Mouse (Mus musculus): Measurements from ENCODE around the gene Rbfox1.

The Rbfox1 gene

DNA sequence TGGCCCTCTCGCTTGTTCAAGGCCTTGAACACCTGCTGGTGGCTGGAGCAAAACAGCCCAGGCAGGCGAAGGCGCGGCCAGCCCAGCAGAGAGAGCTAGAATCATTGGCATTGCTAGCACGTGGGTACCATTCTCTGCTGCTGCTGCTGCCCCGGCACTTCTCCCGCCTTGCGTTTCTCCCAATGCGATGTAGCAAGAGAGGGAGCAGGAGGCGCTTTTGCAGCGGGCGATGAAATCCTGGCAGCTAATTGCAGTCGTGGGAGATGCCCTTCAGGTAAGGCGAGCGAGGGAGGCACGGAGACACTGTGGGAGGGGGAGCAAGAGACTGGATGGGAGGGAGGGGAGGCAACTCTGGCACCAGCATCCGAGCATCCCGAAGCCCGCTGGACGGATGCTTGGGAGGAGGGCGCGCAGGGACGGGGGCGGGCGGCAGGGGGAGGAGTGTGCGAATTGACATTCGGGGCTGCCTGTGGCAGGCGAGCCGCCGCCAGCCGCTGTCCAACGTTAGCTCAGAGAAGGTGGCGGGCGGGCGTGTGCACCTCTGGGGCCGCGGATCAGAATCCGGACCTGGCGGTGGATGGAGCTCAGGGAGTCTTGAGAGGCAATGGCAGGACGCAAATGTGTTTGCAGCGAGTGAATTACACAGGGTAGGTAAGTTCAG, 463.6 kb downstream of the Rbfox1 start:
- no peak for DNase-seq (ENCODE audit: extremely low spot score, low read depth, low spot score)

DNA sequence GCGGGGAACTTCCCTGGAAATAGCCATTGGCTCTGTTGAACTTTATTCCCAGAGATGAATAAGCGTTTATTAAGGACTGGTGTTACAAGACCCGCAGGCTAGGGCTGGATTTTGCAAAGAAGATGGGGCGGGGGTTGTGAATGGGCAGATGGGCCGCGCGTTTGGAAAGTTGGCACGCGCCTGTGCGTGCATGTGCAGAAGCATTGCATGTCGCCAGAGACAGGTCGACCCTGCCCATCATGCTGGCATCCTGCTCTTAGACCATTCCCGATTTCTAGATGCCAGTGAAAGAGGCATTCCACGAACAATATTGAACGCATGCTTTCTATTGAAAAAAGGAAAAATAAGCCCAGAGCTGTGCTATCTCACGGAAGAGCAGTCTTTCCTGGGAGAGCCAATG, 464.2 kb downstream of the Rbfox1 start:
- no peak for DNase-seq (ENCODE audit: extremely low spot score, low read depth, low spot score)

DNA sequence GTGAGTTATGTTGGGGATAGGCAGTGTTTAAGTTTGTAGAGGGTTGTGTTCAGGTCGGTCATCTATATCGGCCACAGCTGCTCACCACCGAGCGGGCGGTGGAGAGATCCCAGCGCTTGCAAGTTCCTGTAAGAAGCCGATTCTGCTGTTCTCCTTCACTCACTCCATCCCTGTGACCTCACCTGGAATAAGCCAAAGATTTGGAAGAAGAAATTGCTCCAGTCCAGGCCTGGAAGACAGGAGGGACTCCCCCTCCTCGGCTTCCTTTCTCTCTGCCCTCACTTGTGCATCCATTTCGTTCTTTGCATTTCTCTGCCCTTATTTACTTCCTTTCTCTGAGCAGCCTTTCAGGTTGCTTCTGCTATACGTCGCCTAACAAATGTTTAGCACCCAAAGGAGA, 465.1 kb downstream of the Rbfox1 start:
- no peak for DNase-seq (ENCODE audit: extremely low spot score, low read depth, low spot score)

DNA sequence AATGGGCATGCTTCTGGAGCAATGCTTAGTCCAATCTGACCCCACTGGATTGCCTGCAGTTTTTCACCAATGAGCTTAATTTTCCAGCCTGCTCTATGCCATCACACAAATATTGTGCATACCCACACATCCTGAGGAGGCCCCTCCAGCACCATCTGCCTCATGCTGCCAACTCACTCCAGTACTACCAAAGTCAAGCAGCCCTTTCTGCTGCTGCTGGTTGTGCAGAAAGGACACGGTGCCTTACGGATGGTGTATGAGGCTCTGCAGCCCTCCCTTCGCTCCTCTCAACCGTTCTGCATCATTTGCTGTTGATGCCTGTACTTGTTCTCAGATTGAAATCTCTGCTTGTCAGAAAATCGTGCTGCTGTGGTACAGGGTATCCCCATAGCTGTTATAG, 468.0 kb downstream of the Rbfox1 start:
- no peak for DNase-seq (ENCODE audit: extremely low spot score, low read depth, low spot score)

DNA sequence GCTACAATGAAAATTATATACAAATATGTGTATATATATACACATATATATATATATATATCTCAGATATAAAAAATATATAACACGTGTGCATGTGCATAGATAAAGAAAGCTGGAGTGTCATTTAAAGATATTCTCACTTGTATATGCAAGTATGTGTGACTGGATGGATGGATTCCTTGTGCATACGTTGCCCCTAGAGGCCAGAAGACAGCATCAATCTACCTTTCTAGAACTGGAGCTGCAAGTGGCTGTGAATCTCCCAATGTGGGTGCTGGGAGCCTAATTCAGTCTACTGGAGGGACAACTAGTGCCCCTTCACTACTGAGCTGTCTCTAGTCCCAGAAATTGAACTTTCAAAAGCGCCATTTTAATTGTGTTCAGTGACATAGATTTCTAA, 471.8 kb downstream of the Rbfox1 start:
- DNase-seq (ENCODE audit: extremely low spot score, low read depth, low spot score), result no peak

DNA sequence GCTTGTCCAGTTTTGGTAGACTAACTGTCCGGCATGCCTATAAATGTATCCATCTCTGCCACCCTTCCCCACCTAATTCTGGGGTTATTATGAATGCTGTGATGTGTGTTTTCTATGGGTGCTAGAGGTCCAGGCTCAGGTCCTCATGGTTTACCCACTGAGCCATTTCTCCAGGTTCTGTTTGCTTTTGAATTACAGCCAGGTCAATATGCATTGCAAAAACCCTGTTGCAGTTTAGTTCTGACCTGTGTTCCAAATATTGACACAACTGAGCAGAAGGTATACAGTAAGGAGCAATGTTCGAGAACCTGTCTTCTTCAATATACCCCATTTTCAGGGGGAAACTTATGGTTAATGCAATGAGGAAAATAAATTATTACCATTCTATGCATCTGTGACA, 480.6 kb downstream of the Rbfox1 start:
- DNase-seq (ENCODE audit: extremely low spot score, low read depth, low spot score), result no peak

DNA sequence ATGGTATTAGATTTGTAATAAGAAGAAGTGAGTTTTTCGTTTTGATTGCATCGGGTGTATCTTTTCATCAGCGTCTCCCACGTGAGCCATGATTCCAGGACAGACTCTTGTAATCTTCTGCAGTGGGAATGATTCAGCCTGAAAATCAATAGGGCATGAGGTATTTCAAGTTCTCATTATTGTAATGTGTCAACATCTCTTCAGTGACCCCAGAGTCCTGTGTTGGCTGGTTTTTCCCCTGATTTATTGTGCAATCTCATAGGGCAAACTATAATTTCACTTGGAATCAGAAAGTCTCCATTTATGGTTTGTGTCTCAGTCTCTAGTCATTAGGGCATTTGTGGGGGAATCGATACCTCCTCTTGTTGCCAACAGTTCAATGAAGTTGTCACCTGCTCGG, 481.5 kb downstream of the Rbfox1 start:
- no peak for DNase-seq (ENCODE audit: extremely low spot score, low read depth, low spot score)

DNA sequence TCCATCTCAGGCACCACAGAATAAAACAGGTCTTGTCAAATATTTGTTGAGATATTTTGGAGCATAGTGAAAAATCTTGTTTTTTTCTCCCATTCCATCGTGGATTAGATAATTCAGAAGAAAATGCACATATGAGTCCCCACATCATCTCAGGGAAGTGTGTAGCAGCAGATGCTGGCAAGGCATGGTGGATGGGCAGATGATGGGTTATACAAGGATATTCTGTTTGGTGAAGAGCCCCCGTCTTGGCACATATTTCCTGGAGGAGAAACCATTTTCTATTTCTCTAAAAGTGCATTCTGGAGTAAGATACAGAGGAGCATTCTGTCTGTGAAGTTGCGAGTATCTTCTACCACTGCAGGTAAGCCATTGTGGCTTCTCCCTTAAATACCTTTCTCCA, 495.8 kb downstream of the Rbfox1 start:
- no peak for DNase-seq (ENCODE audit: extremely low spot score, low read depth, low spot score)

DNA sequence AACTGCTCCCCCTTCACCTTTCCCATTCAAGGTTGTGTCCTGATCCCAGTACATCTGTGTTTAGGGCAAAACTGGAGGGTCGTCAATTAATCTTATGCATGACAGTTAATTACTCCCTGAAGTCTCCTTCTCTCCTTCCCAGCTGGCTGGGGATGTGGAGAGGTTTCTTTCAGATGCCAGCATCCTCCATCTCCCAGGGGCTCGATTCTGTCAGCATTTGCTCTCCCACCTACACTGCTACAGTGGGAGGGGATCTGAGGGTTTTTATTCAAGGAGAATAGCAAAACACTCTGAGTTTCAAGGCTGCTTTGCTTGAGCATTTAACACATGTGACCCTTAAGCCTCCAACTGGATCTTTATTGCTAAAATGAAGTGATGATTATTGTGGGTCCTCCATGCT, 496.4 kb downstream of the Rbfox1 start:
- DNase-seq (ENCODE audit: extremely low spot score, low read depth, low spot score), result no peak

DNA sequence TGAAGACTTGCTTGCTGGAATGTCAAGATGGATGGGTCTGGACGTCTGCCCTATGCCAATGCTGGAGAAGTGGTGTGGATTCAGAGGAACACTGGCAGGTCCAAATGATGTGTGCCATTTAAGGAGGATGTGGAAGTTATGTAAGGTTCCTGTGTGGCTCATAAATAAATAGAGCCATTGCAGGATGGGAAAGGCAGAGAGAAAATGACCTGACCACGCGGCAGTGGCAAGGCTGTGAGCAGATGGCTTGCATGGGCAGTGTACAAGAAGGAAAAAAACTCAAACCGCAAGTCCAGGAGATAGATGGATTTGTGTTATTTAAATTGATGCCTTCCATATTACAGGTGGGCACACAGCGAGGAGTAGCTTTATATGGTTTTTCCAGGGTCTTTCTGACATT, 497.6 kb downstream of the Rbfox1 start:
- no peak for DNase-seq (ENCODE audit: extremely low spot score, low read depth, low spot score)

DNA sequence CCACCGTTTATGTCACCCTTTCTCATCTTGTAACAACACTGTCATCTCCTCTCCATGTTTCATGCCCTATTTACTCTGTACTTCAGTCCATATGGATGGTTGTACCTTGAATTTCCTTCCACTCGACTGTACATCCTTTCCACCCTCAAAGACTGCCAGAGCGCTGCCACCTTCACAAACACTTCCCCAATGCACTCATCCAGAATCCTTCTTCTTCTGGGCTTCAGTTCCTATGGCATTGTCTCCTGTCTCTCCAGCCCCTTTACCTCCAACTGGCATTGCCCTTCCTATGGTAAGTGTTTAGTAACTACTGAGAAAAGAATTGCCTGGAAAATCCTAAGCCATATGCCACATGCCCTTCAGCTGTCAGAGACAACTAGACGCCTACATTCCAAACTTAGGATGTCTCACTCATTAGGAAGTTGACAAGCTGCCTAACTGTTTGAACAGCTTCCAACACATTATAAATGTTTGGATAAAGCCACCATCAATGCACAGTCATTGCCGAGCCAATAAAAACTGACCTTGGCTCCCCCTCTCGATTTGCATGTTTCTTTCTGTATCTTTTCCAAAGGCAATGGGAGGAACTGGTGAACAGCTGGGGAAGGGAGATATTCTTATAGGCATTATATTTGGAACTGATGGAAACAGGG, 505.2 kb downstream of the Rbfox1 start:
- no peak for DNase-seq (ENCODE audit: extremely low spot score, low read depth, low spot score)

DNA sequence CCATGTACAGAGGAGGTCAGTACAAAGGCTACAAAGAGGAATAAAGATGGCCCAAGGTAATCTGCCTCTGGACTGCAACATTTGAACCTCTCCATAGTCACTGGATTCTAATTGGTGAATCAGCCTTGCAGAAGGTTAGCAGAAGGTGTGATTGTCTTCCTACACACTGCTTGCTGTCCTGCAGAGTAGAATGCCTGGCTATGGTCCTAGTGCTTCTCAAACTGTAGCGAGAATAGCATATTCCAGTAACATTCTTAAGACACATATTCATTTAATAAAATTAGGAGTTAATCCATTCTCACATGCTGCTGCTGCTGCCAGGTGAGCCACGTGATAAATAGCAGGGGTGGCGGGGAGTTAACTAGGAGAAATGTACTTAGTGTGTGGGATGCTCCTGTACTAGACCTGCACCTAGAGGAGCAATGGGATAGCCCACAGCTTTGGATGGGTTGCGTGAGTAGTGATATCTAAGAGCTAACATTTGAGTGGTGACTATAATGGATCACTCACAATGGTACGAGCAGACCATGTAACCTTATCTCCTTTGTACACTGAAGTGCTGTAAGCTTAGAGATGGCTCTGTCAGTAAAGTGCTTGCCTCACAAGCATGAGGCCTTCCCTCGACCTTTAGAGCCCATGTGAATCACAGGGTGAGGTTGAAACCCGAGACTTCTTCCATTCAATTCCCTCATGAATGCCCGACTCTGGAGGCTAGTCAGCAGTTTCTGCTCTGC, 511.7 kb downstream of the Rbfox1 start:
- no peak for DNase-seq (ENCODE audit: extremely low spot score, low read depth, low spot score)

DNA sequence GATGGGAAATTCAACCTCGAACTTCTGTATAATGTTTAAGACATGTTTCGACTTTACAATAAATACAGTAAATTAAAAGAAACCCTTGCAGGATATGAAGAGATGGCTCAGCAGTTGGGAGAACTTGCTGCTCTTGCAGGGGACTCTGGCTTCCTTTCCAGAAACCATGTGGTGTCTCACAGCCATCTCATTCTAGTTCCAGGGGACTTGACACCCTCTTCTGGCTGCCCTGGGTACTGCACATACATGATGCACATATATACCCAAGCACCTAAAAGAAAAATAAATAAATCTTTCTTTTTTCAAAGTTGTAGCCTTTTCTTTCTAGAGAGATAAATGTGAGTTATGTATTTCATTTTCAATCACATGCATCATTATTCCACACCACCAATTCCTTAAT, 512.5 kb downstream of the Rbfox1 start:
- DNase-seq (ENCODE audit: extremely low spot score, low read depth, low spot score), result no peak

DNA sequence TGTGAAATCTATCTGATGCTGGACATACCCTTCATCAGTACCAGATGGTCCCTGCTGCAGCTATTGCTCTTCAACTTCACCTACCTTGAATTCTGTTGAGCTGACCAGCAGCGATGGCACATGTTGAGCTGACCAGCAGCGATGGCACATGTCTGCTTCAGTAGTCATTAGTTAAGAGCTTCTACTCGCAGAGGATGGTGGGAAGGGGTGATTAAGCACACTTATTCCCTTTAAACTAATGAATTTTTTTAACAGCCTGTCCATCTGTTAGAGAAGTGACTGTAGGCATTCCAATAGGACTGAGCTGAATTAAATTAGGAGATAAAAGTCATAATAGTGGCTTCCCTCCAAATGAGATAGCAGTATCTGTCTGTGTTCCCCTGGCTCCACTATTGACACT, 517.7 kb downstream of the Rbfox1 start:
- DNase-seq (ENCODE audit: extremely low spot score, low read depth, low spot score), result no peak

DNA sequence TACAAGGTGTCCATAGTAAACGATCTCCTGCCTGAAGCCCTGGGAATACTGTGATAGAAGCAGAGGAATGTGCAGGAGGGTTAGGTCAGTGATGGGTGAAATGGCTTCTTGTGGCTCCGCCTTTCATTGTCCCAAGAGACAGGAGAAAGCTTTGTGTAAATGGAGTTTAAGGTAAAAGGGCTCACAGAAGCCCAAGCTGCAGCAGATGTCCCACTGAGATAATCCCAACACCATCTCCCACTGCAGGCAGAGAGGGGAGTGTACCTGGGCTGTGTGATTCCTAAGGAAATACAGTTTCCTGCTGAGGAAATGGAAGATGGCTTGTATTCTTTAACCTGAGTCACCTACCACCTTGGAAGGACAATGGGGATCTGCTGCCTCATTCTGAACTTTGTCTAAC, 529.7 kb downstream of the Rbfox1 start:
- no peak for DNase-seq (ENCODE audit: extremely low spot score, low read depth, low spot score)

DNA sequence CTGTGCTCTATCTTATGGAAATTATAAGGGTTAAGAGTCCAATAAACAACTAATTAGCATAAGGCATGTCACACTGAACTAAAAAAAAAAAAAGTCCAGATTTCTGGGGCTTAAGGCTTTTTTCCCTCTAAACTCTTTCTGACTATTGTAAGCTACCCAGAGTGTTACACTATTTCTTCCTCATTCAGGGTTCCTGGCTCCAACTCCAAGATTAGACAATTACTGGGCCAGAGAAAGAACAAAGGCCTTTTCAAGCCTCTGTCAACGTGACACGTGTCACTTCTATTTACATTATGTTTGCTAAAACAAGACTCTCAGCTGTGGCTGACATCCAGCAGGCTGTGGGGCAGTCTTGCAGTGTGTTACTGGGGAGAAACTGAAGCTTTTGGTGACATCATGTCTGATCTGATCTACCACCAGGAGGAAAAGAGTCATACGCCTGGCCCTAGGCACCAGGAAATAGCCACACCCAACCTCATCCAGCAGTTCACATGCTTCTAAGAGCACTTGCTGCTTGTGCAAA, 536.5 kb downstream of the Rbfox1 start:
- no peak for DNase-seq (ENCODE audit: extremely low spot score, low read depth, low spot score)

DNA sequence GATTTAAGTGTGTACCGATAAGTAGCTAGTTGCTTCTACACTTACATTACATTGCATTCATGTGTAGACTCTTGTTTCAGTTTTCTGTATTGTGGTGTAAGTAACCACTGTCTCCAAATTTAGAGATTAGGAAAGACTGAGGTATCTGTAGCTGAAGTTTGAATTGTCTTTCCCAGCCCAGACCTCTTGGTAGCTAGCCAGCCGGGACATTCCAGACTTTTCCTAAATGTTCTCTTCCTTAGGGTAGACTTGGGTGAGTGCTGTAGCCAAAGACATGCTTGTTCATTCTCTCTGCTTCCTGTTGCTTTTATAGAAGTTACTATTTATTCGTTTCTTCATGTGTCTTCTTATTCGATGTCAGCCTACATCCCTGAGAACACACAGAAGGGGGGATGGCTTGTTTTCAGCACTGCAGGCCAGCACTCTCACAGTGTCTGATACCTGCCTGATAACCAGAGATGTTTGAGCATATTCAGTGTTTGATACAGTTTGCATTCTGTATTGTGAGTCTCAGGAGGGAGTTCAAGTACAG, 538.8 kb downstream of the Rbfox1 start:
- no peak for DNase-seq (ENCODE audit: extremely low spot score, low read depth, low spot score)

DNA sequence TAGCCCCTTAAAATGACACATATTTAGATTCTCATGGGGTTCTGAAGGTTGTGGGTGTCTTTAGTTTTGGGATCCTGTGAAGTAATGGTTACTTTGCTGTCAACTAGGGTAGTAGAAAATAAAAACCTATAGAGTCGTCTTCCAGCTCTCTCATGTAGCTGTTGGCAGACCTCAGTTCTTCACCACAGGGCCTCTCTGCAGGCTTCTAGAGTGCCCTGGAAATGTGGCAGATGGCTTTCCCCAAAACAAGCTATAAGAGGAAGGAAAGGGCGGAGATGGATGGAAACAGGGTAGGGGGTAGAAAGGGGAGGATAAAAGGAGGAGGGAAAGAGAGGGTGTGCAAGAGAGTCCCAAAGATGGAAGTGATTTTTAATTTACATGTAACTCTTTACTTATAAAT, 539.6 kb downstream of the Rbfox1 start:
- DNase-seq (ENCODE audit: extremely low spot score, low read depth, low spot score), result no peak

DNA sequence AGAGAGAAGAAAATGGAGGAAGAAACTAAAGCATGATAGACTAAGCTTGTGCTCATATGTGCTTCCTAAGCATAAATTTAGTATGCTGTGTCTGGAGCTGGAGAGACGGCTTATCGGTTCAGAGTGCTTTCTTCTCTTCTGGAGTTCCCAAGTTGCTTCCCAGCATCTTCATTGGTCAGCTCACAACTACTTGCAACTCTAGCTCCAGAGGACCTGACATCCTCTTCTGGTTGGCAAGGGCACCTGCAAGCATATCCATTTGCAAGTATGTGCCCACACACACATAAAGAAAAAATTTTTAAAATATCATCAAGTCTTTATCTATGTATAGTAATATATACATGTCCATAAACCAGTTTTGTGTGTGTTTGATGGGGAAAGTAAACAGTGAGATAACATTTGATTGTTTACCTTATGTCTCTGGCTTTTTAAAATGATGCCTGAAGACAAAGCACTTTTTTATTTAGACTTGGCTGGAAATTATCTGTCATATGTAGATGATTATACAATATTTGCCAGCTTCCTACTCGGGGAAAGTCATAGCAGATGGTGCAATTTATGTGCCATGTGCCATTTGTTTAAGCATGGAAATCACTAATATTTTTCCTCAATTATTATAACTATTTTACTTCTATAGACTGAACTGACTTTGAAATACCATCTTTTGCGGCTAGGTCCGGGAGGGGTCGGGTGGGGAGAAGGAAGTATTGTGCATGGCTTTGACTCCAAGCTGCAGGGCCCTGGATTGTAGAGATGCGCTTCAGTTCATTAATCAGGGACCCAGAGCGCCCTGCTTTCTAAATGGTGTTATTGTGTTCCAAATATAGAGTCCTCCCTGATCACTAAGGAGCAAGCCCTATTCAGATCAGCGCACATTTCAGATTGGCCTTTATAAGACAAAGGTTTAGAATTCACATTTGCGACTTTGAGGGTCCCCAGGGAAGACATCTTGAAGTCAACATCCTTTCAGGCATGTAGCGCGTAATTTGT, 542.4 kb downstream of the Rbfox1 start:
- DNase-seq (ENCODE audit: extremely low spot score, low read depth, low spot score), result no peak

DNA sequence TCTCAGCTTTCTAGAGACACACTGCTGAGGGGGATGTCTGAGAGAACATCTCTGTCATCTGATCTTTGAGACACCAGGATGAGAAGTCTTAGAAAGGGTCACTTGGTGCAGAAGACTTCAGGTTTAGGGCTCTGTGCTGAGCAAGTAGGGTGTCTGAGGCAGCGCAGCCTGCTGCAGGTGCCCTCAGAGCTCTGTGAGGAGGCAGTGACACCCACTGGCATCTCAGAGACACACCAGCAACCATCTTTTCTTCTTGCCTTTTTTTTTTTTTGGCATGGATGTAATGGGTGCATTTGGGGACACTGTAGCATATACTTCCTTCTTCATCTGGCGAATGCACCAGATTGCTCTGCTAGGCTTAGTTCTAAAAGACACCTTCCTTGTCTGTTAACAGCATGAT, 545.8 kb downstream of the Rbfox1 start:
- DNase-seq (ENCODE audit: extremely low spot score, low read depth, low spot score), result no peak

DNA sequence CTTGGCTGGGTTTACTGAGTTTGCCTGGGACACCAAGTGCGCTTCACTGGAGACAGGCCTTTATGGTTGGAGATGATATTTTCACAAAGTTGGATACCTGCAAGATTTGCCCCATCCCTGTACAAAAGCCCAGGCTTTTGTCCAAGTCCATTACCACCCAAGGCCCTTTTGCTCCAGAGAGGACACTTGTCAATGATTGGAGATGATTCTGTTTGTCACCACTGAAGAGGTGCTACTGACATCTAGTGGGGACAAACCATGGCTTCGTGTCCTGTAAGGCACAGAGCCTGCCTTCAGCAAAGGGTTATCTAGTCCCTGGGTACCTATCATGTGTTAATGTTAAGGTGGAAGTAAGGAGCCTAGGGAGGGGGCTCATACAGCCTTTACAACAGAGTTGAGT, 551.3 kb downstream of the Rbfox1 start:
- no peak for DNase-seq (ENCODE audit: extremely low spot score, low read depth, low spot score)
